Mouse (Mus musculus): Measurements from ENCODE around the gene Ifitm10.

DNA sequence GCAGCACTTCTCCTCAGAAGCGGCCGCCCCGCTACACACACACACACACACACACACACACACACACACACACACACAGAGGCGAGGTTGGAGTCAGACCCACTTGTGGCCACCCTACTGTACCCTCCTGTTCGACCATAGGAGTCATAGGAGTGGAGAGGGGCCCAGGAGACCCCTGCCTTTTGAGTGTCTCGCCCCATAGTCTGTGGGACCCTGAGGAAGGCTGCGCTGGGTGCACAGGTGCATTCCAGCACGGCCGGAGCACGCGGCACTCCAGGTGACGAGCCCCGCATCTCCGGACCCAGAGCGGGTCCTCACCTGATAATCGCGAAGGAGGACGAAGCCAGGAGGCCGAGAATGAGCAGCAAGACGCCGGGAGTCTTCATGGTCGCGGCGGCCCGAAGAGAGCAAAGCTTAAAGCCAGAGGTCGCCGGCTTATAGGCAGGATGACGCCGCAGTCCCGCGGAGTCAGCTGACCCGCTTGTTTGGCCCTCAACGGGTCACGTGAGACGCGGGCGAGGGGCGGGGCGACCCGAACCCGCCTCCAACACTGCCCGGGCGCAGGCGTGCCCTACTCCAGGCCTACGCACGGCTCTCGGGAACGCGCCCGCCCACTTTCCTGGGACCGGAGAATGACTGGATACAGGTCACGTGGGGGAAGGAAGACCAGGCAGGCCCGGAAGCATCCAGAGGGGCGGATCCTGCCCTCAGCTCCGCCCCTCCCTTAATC is 14.0 kb upstream of the Ifitm10 start, which contains the start of gene Ctsd:
- TF ChIP-seq CTCF (IDR thresholded peaks at IDR 0.05; ENCODE audit: low read depth) (no peak), EP300 (IDR thresholded peaks at IDR 0.05; ENCODE audit: low read depth) (no peak)

All from heart, postnatal 0 days (tissue).